Mouse (Mus musculus): ENCODE results near the gene Avil.

DNA sequence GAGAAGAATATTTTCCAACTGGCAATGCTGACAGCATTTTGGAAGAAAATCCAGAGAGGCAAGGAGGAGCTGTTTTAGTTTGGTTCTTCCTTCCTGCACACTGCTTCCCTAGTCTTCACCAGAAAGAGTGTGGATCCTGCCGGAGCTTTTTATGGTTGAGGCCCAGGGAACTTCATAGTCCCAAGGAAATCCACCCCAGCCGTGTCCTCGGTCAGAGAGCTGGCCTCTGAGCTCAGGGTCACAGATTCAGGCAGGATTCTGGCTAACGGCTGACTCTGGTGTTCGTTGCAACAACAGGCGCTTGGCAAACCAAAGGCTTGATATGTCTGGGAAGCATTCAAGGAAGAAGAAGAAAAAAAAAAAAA, 37.6 kb upstream of the Avil start:
- TF ChIP-seq POLR2A (IDR thresholded peaks at IDR 0.05; ENCODE audit: extremely low read depth, insufficient read depth, low read length) (no peak), CTCF (IDR thresholded peaks at IDR 0.05; ENCODE audit: low read depth, low read length) (no peak)

Measured in liver, adult 2 months (tissue).